Mouse (Mus musculus) adrenal gland, postnatal 4 days (tissue): ENCODE measurements around the gene Sema5a. TPM values are rescaled to one million over a fixed set of nuclear protein-coding genes. Genes with fewer than 3 reads are reported as not detected.
A peak's percentile ranks its signal among the peaks of the same experiment; 100 is the strongest.
"Not testable (repeated sequence)": the region's sequence is repeated elsewhere in the genome, so short reads cannot be mapped to it uniquely, and the experiment has no call there.

ENCODE experiments used
- DNase-seq, 2 experiments: peaks; one replicate each; pipeline ENCODE4 v3.0.0; 2021 to 2022; ENCODE audit warnings: low spot score in 2 of 2, mixed read lengths in 2 of 2
- long read RNA-seq, 2 experiments: library from polyadenylated mRNA; stranded (forward); transcript quantifications; one replicate each; pipeline ENCODE4 v2.0.0; 2021
- total RNA-seq, 2 experiments: library from RNA; stranded (reverse); gene quantifications; 2 replicates each; pipeline ENCODE4 v1.2.3; 2021

The Sema5a gene
- total RNA-seq: 10 to 100 TPM; 33.9 to 47.3 TPM
- long read RNA-seq, experiment 1, full-length matches to known transcripts: 2 of 3 reads
- long read RNA-seq, experiment 1, partial matches to known transcripts: 0 of 3 reads
- long read RNA-seq, experiment 1, other reads (novel, unspliced or antisense): 1 of 3 reads
- long read RNA-seq, experiment 2, partial matches to known transcripts: 7 of 14 reads
- long read RNA-seq, experiment 2, other reads (novel, unspliced or antisense): 7 of 14 reads

DNA sequence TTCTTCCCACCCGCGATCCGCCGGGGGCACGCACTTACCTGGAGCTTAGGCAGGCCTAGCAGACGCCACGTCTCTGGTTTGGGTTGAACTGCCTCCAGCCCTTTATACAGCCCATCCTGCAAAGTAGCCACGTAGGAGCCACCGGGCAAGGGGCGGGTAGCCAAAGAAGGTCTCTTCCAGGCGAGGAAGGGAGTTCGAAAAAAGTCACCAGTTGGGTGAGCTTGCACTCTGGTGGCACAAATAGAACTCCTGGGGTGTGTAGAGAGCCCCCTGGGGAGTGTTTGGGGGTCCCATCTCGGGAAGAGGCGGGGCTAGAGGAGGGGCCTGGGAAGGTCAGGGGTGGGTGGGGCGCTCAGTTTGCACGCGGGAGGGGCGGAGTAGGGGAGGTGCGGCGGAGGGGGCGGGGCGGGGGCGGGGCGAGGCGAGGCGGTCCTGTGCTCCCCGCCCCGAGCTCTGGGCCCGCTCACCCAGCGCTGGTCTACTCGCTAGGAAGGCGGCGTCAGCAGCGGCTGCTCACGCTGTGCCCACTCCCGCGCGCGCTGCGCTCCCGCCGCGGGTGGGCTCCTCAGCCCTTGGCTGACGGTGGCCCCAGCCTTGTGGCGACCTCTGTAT is at the start of gene Sema5a:
Gene Sema5a, plus strand, starts transcription at position 467 of the 612 bp plus-strand sequence.
- DNase-seq: peak; percentile 47 to 52

DNA sequence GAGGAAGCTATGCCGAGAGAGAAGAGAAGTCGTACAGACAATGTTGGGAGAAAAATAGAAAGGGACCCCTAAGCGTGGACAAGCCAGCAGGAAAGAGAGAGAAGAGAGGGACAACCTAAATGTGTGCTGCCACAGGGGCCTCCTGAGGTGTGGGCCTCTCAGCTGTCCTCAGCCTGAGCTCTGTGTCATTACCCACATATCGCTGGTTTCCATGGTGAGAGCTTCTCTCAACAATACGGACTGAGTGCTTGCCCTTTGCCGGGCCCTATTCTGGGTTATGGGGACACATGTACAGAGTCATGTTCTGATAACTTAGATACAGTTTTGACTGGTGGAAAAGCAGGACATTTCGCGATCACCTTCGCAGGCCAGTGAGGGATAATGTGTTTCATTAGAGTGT is 46.5 kb upstream of the Sema5a start:
- no peak for DNase-seq

- no peak for DNase-seq
Measured at GRCm38 (mm10) chr15:32198561-32198960, 46.0 kb upstream of the Sema5a start.

GRCm38 (mm10) chr15:32203242-32203641 is 41.4 kb upstream of the Sema5a start:
- no peak for DNase-seq

DNA sequence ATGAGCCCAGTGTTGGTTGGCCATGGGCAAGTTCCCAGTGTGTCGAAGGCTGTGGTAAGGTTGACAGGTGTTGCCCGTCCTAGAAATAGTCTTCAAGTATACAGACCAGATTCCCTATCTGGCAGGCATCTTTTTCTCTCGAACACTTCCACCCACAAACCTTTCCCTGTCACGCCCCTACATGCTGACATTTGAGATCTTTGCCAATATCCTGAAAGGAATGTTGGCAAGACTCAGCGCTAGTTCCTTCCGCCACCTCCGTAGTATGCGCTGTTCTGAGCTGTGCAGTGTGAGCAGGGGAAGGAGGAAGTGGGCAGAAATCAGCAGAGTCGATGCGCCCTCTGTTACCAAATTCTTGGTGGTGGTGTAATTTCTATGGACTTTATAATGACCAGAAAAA is 39.7 kb upstream of the Sema5a start:
- DNase-seq: no peak

DNA sequence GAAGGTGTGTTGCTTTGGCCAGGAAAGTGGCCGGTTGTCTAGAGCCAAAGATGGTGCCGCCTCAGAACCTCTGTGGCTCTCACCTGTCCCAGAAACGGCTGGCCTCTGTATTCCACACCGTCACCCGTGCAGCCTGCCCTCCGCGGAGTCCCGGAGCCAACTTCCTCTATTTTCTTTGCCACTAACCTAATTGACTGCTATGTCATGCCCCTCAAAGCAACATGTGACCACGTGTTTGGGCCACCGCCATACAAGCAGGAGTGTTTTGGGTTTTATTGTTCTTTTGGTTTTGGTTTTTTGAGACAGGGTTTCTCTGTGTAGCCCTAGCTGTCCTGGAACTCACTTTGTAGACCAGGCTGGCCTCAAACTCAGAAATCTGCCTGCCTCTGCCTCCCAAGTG is 29.9 kb upstream of the Sema5a start:
- DNase-seq: not testable (repeated sequence)

- DNase-seq: no peak
Measured at GRCm38 (mm10) chr15:32223028-32223427, 21.6 kb upstream of the Sema5a start.

DNA sequence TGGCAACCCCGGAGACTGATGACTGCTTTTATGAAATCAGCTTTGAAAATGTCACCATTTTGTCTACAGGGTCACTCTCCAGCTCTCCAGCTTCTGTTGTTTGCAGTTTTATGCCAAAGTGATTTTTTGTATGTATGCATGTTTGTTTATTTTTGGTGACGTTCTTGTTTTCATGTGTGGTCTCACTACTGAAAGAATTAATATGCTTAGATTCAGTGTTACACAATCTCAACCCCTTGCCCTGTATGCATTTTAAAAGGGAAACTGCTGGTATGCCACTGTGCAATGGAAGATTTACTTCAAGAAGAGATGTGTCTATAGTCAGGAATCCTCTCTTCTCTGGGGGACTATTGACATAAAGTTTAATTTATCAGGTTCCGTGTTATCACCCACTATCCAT is 19.2 kb upstream of the Sema5a start:
- DNase-seq: no peak

DNA sequence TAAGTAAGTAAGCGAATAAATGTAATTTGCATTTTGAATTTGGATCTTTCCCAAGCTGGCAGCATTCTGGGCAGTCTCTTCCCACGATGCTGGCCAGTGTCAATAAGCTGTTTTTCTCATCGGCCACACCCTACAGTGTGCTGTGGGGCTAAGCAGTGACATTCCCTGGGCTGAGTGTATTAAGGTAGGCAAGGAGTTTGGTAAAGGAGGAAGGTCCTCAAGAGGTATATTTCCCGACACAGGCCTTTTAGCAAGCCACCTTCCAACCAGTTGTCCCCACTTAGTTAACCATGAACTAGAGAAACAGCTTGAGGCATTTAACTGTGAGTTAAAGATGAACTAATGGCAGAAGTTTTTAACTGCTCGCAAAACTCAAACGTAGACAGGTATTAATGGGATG is 18.2 kb upstream of the Sema5a start:
- DNase-seq: no peak

DNA sequence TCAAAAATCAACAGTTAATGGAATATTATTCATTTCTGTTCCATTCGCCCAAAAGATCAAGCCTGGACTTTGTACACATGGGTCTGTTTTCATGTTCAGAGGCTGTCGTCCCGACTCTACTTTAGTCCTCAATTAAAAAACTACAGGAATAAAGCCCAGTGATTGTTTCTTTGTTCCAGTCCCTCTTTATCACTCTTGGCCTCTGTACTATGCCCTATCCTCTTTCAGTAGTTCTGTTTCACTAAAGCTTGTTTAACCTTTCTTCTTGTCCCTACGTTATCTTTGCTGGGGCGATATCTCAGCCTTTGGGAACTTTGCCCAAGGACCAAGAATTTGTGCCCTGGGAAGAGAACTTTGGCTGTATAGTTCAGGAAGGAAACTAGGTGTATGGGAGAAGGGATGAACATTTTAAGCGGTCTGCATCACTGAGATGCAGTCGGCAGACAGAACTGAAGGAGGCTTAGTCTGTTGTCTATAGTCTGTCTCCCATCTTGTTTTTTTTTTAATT is 17.7 kb upstream of the Sema5a start:
- DNase-seq: no peak

GRCm38 (mm10) chr15:32230066-32230465 is 14.5 kb upstream of the Sema5a start:
- DNase-seq: no peak

DNA sequence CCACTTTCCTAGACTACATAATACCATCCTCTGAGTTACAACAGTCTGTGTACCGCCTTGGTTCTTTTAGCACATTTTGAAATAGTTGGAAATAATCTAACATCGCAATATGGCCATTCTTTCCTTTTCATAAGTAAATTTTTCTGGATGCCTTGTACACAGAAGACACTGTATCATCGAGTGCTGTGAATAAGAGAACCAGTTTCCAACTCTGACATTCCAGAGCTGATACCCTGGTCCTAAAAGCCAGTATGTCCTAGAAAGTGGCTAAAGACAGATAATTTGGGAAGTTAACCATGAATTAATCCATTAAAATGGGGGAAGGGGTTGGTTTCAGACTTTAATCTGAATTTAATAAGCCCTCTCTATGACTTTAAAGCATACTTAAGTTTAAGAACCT is 12.4 kb upstream of the Sema5a start:
- DNase-seq: no peak

- not testable (repeated sequence) for DNase-seq
Measured at GRCm38 (mm10) chr15:32232666-32233141, 11.9 kb upstream of the Sema5a start.

- no peak for DNase-seq
Measured at GRCm38 (mm10) chr15:32233451-32233850, 11.2 kb upstream of the Sema5a start.

DNA sequence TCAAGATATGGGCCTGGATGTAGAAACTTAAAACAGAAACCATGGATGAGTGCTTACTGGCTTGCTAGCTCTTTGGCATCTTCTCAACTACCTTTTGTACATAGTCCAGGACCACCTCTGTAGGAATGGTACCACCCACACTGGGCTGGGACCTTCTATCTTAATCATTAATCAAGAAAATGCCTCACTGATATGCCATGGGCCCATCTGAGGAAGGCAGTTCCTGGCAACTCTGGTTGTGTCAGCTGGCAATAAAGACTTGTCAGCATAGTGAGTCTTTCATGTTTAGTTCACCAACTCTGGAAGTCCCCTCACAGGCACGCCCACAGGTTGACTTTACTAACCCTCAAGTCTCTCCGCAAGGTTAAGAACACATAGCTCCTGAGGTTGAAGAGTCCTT is 5.5 kb upstream of the Sema5a start:
- DNase-seq: no peak

DNA sequence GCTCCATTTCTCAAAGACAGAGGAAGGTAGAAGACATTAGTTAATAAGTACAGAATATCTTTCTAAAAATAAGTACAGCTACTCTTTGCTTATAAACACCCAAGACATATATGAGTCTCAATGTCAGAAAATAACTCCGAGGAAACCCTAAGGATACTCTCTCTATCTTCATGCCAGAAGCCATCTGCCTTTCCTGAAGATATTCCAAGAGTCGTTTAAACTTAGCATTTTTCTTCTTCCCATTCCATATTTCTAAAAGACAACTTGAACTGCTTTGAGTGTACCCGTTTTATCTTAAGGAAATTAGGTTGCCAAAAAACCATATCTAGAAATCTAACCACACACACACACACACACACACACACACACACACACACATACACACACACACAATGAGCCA is 4.5 kb upstream of the Sema5a start:
- no peak for DNase-seq

DNA sequence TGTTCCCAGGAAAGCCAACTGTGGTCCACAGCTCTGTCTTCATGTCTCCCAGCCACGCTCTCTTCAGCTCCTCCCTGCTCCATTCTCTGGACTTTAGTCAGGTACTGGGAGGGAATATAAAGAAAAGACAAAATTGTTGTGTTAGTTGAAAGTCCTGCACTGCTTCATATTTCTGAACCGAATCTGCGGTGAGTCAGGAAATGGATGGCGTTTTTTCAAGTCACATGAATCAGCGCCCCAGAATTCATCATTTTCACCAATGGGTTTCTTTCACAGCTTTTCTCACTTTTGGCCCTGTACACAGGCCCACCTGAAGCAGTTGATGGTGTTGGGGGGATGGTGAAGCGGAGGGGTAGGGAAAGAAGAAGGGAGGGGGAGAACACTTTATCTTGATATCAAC is 2.9 kb upstream of the Sema5a start:
- no peak for DNase-seq

GRCm38 (mm10) chr15:32243096-32243785 is 1.4 kb upstream of the Sema5a start:
- no peak for DNase-seq

- DNase-seq: no peak
Measured at GRCm38 (mm10) chr15:32243824-32244223, 786 bp upstream of the Sema5a start.

GRCm38 (mm10) chr15:32244956-32245836 is 586 bp downstream of the Sema5a start:
- no peak for DNase-seq
